Mouse (Mus musculus) lung, postnatal 4 days (tissue): ENCODE results near the gene Abhd8.
"Not testable (repeated sequence)": the region's sequence is repeated elsewhere in the genome, so short reads cannot be mapped to it uniquely, and the experiment has no call there.

Experiments used
- DNase-seq, 2 experiments: peaks; one replicate each; pipeline ENCODE4 v3.0.0; 2021

The Abhd8 gene

GRCm38 (mm10) chr8:71457659-71458270 lies 5.7 kb downstream of the Abhd8 start:
- DNase-seq, result peak in 1 of 2 experiments; percentile 21

GRCm38 (mm10) chr8:71456906-71457305 lies 6.5 kb downstream of the Abhd8 start:
- peak in 1 of 2 experiments; percentile 33 for DNase-seq

GRCm38 (mm10) chr8:71454668-71455067 lies 8.8 kb downstream of the Abhd8 start:
- peak in 1 of 2 experiments; percentile 10 for DNase-seq

GRCm38 (mm10) chr8:71452669-71453068 lies 10.8 kb downstream of the Abhd8 start:
- DNase-seq, result peak in 1 of 2 experiments; percentile 37

DNA sequence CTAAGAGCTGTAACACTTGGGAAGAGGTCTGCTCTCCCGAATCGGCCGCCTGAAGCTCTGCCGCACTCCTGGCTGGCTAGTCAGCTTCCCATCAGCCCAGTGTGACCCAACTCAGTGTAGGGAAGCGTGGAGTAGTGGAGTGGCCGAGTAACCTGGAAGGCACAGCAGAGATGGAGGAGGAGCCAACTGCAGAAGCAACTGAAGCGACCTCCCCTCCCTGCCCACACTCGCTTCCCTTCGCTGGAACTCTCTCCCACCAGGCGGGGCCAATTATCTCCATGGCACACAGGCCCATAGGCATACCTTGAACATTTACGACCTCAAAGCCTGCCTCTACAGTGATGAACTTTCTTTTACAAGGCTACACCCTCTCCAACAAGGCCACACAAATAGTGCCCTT lies 11.7 kb downstream of the Abhd8 start:
- peak; percentile 3 to 15 for DNase-seq

- no peak for DNase-seq
These were observed 12.1 kb downstream of the Abhd8 start for GRCm38 (mm10) chr8:71451337-71451736.

DNA sequence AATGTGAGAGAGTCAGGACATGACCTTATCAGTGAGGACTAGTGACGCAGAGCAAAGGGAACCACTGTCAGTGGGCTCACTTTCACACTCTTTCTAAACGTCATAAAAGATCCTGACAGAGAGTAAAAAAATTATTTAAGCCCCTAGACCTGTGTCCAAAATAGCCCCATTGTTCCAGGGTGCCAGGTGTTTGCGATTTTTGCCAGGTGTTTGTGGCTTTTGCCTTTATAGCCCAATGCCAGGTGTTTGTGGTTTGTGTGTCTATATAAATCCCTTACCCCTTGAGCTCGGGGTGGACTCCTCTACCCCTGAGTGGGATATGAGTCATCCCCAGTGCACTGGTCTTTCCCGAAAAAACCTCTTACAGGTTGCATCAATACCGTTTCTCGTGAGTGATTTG lies 18.4 kb downstream of the Abhd8 start:
- no peak for DNase-seq

- DNase-seq, result peak in 1 of 2 experiments; percentile 65
These were observed 22.1 kb downstream of the Abhd8 start for GRCm38 (mm10) chr8:71441404-71441803.

- no peak for DNase-seq
These were observed 26.4 kb downstream of the Abhd8 start for GRCm38 (mm10) chr8:71437041-71437440.

DNA sequence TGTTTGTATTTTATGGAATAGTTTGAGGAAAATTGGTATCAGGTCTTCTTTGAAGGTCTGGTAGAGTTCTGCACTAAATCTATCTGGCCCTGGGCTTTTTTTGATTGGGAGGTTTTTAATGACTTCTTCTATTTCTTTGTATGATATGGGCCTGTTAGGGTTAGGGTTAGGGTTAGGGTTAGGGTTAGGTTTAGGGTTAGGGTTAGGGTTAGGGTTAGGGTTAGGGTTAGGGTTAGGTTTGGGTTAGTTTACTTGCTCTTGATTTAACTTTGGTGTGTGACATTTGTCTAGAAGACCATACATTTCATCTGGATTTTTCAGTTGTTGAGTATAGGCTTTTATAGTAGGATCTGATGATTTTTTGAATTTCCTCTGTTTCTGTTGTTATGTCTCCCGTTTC lies 30.5 kb downstream of the Abhd8 start:
- not testable (repeated sequence) for DNase-seq

DNA sequence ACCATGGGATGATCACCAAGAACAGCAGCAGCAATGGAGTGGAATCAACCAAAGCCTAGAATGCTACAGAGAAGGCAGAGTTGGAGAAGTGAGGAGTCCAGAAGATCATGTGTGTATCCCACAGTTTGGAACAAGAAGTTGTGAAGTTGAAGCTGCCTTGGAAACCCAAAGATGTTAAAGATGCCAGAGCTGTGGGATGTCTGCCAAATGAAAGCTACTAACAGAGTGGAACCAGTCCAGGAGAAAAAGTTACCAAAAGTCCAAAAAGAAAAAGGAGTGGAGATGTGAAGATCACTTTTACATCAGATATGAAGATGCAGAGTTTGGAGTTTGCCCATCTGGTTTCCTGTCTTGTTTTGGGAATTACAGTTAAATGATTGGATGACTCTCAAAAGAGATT lies 41.3 kb downstream of the Abhd8 start:
- no peak for DNase-seq

GRCm38 (mm10) chr8:71411535-71412273 lies 51.8 kb downstream of the Abhd8 start:
- DNase-seq, result no peak

DNA sequence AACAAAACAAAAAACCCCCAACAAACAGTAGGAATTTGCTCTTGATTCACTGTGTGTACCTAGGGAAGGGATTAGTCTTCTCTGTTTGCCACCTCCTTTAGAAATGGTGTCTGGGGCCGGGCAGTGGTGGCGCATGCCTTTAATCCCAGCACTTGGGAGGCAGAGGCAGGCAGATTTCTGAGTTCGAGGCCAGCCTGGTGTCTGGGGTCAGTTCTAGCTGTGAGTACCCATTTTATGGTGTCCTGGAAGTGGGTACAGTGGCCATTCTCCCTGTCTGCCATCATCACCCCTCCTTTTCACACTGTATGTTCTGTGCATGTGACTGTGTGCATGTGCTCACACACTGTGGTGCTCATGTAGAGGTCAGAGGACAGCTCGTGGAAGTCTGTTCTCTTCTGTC lies 55.2 kb downstream of the Abhd8 start:
- no peak for DNase-seq

GRCm38 (mm10) chr8:71407441-71407840 lies 56.0 kb downstream of the Abhd8 start:
- DNase-seq, result no peak
